Mouse (Mus musculus) spleen, postnatal 4 days (tissue): Measurements from ENCODE around the gene Zfp566.

Source experiments
- DNase-seq, 2 experiments: peaks; one replicate each; pipeline ENCODE4 v3.0.0; 2022; ENCODE audit warnings: low spot score in 2 of 2

Gene Zfp566

GRCm38 (mm10) chr7:30053591-30053990 is 36.7 kb downstream of the Zfp566 start:
- DNase-seq, result no peak

- peak; percentile 86 to 91 for DNase-seq
These were observed 39.3 kb downstream of the Zfp566 start, which contains the start of gene Zfp14 for GRCm38 (mm10) chr7:30050882-30051548. TSS of gene Zfp14 (minus strand) at chr7:30051380.

- no peak for DNase-seq
These were observed 42.2 kb downstream of the Zfp566 start for GRCm38 (mm10) chr7:30048126-30048525.

GRCm38 (mm10) chr7:30044354-30044753 is 46.0 kb downstream of the Zfp566 start:
- DNase-seq, result no peak

GRCm38 (mm10) chr7:30034331-30034730 is 56.0 kb downstream of the Zfp566 start:
- no peak for DNase-seq

- no peak for DNase-seq
These were observed 58.9 kb downstream of the Zfp566 start for GRCm38 (mm10) chr7:30031379-30031778.

- no peak for DNase-seq
These were observed 59.6 kb downstream of the Zfp566 start for GRCm38 (mm10) chr7:30030677-30031076.

- DNase-seq, result no peak
These were observed 61.8 kb downstream of the Zfp566 start for GRCm38 (mm10) chr7:30028572-30028971.
